Mouse (Mus musculus) cerebellum, adult 2 months (tissue): ENCODE measurements around the gene Tmc3.

Experiments
- CTCF ChIP-seq: fragments of 200-500 bp; IDR thresholded peaks from 2 replicates; pipeline ENCODE4 v1.5.1; 2011; ENCODE audit warnings: low read depth, mild to moderate bottlenecking, control low read depth, low read length, moderate library complexity, borderline replicate concordance; ENCODE audit not compliant: insufficient read depth
- POLR2A ChIP-seq: fragments of 200-500 bp; IDR thresholded peaks from 2 replicates; pipeline ENCODE4 v1.6.1; 2011; ENCODE audit warnings: low read length, control low read depth, borderline replicate concordance; ENCODE audit not compliant: insufficient read depth

DNA sequence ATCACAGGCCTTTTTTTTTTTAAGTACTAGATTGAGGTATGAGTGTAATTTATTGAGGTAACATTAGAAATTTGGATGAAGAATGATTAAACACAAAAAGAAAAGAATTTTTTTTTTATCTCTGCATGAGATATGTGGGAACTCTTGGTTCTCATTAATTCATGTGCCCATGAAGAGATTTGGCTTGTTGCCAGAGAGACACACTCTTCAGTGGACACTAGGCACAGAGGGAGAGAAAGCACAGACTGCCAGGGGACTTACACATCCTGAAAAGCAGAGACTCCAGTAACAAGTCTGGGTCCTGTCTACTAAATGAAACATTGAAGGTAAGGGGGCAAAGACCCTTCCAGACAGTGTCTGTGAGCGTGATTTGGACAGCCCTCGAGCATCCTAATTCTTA is 51.0 kb downstream of the Tmc3 start:
- TF ChIP-seq CTCF (no peak), POLR2A (no peak)
